Mouse (Mus musculus) ovary, adult 18-20 months (tissue): ENCODE data around the gene Cgref1.
A peak's percentile ranks its signal among the peaks of the same experiment; 100 is the strongest.

Experiments used
- DNase-seq: peaks from one replicate; pipeline ENCODE4 v3.0.0; 2022; ENCODE audit warnings: low spot score, mixed read lengths

Gene Cgref1

DNA sequence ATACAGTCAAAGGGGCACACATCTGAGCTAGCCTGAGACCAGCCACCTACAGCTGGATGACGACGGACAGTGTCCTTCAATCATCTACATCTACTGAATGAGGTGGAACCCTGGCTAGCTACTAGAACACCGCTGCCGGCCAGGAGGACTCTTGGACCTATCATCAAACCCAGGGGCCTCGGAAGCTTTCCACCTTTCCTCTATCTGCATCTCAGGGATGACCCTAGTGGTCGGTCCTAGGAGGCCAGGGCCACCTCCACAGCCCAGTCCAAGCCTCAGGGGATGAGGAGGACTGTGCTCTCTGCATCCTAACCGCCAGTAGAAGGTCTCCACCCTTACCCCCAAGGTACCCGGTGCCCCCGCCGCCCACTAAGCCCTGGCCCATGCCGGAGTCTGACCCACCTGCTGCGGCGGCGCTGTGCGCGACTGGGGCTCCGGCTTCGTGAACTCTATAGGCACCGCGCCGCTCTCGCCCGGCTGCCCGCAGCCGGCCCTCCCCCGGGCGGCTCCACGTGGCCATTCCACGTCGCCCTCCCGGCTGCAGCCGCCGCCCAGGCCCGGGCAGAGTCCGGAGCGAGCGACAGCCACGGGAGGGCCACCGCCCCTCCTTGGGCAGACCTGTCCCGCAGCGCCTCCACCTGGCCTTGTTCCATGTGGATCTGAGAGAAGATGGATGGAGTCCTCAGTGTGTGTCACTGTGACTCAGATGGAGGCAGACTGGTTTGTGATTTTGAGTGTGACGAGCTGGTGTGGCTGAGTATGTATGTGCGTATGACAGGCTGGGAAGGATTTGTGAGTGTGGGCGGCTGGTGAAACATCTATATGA lies at the start of gene Cgref1:
Gene Cgref1 (minus strand): TSS at position 636 of the 826 bp plus-strand sequence.
- peak; percentile 33 for DNase-seq

- DNase-seq = no peak
Observed at GRCm38 (mm10) chr5:30994074-30994473, 48.7 kb upstream of the Cgref1 start.

DNA sequence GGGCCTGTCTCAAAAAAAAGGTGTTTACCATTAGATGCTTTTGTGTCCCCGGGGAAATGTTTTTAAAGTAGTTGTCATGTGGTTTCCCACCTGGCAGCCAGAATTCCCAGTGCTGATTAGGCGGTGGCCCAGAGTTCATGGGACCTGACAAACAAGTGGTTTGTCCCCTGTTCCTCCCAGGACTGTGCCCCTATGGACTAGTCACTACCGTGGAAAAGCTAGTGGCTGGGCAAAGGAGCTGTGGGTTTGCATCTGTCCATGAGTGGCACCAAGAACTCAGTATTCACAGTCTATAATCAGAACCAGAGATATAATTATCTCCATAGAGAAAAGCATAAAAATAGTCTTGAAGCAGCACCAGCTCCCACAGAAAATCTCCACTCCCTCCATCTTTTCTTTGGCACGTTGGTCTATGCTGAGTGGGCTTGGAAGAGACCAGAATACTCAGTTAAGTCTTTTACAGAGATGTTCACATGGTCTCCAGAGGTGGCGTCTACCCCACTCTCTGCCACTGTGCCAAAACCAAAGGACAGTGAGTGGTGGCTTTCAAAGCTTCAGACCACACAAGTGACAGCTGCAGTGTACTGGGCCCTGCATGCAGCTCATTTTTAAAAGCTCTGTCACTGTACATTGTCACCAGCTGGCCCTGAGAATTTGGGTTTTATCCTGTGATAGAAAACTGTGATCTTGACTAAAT lies 47.7 kb upstream of the Cgref1 start:
- DNase-seq = no peak

DNA sequence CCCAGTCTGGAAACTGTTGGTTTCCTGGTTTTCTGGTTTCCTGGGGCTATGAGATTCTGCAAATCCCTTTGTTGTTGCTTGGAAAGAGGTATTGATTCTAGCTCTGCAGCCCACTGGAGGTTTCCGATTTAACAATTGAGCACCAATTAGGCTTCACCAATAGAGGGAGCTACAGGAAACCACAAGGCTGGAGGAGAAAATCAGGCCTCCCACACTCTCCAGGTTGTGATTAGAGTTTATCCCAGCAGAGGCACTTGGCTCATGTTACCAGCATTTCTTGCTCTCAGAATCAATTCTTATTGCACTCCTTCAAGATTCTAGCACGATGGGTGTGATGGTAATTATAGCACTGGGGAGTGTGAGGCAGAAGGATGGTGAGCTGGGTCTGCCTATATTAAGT lies 37.0 kb upstream of the Cgref1 start:
- DNase-seq = no peak

DNA sequence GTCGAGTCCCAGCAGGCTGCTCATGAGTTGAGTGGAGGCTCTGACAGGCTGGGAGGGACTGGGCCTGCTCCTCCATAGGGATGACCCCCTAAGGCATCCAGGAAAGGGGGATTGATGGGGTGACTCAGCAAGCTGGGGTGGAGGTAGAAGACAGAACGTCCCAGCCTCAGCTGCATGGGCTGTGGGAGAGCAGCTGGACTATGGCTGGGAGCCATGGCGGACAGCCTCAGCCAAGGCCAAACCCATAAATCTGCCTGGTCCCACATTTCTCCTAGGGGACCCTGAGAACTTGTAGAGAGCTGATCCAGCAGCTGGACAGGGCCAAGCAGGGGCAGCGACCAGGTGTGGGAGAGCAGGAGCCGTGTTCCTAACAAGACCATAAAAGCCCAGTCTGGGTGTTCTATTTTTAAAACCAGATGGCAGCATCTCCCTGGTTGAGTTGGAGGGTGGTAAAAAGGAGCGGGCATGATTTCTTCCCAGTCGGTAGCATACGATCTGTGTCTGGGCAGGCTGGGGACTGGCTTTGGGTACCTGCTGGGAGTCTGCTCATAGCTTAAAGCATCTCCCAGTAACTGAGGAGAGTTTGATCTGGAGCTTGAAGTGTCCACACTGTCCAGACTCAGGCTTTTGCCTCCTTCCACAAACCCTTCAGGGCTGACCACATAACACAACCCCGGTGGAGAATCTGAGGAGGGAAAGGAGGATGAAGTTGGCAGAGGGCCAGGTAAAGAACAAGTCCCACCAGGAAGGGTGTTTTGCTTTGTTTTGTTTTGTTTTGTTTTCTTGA lies 29.7 kb upstream of the Cgref1 start:
- DNase-seq = peak; percentile 74

GRCm38 (mm10) chr5:30969440-30969839 lies 24.0 kb upstream of the Cgref1 start:
- DNase-seq = no peak

- DNase-seq = peak; percentile 77
Observed at GRCm38 (mm10) chr5:30968416-30968815, 23.0 kb upstream of the Cgref1 start, which contains the start of gene Tcf23. Gene Tcf23, plus strand, starts transcription at chr5:30968662.

GRCm38 (mm10) chr5:30966189-30966588 lies 20.8 kb upstream of the Cgref1 start:
- no peak for DNase-seq

GRCm38 (mm10) chr5:30963916-30964315 lies 18.5 kb upstream of the Cgref1 start:
- no peak for DNase-seq

GRCm38 (mm10) chr5:30961545-30962505 lies 16.4 kb upstream of the Cgref1 start:
- no peak for DNase-seq

- DNase-seq = no peak
Observed at GRCm38 (mm10) chr5:30960814-30961213, 15.4 kb upstream of the Cgref1 start.

- DNase-seq = peak; percentile 96
Observed at GRCm38 (mm10) chr5:30959966-30960501, 14.6 kb upstream of the Cgref1 start, which contains the start of gene Preb. Gene Preb, minus strand, starts transcription at chr5:30960361.

DNA sequence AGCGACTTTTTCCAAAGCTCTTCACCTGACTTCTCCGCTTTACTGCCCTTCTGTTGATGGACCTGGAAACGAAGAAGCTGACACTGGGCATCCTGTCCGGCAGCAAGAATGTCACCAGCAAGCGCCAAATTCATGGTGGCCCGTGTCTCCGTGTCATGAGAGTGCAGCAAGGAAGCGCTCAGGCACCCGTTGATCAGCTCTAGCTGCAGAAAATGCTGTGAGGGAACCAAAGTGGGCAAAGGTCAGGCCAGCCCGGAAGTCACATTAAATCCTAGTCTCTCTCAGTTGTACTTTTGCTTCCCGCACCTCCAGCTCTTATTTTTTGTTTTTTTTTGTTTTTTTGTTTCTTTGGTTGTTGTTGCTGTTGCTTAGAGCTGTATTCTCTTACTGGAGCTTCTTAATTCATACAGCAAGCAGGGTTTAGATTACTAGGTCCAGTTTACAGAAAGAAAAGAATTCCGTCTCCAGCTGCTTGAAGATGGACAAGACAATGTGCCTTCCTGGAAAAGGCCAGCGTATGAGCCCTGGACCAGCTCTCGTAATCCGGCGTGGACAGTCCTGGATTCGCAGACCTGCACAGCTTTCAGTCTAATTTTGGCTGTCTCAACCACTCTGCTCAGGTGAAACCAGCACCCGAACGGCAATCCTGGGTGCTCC lies 13.9 kb upstream of the Cgref1 start:
- DNase-seq = no peak

DNA sequence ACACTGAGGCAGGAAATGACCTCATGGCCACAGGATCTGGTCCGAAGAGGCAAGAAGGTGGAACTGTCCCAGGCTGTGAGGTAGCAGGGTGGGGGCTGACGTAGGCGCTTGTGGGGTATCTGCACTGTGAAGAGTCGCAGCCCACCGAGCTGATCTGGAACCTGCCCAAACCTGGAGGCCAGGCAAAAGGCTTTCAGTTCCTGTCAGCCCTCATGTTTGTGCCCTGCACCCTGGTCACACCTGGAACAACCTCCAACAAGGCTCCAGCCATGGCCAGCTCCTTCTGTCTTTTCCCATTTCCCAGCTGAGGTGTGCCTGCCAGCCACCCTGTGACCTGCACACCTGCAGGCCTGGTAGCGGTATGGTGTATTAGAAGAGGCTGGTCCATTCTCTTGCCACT lies 12.5 kb upstream of the Cgref1 start:
- DNase-seq = no peak

- DNase-seq = no peak
Observed at GRCm38 (mm10) chr5:30955751-30956150, 10.4 kb upstream of the Cgref1 start.

DNA sequence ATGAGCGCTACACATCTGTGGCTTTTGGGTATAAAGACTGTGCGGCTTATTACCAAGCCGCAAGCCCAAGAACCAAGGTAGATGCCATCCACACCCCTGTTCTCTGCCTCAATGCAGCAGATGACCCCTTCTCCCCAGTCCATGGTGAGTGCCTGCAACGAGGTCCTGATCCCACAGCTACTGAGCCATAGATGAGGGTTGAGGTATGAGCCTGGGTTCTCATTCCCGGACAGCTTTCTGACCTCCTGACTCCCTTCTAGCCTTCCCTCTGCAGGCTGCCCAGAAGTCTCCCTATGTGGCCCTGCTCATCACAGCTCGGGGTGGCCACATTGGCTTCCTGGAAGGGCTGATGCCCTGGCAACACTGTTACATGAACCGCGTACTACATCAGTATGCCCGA lies 9.2 kb upstream of the Cgref1 start:
- DNase-seq = no peak

GRCm38 (mm10) chr5:30954065-30954464 lies 8.7 kb upstream of the Cgref1 start:
- no peak for DNase-seq

DNA sequence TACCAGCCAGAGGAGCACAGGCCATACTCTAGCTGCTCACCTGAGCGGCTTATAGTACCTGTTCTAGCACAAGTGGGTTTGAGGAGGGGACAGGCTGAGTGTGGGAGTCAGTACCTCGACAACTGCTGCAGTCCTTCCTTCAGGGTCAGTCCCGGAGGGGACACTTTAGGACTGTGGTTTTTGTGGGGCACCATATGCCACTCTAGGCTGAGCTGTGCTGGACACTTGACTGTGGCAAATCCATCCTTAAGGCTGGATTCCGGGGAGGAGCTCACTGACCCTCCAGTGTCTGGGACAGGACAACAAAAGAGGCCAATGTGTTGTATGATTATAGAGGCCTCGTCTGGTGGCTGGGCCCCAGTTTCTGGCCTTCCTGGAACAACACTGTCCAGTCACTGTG lies 7.2 kb upstream of the Cgref1 start:
- no peak for DNase-seq

DNA sequence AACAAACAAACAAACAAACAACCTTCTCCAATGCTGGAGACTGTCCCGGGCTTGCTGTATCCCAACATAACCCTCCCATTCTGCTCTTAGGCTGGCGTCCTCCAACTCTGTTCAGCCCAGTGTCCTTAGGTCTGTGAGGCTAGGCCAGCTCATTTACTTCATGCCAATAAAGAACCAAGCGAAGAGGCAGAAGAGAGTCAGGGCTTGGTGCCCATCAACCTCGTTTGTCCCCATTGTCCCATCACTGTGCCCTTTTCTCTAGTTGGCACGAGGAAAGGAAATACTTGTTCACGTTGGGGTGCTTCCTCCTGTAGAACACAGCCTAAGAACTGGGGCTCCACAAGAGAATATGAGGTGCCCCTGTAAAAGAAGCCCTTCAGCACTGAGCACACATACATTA lies 6.3 kb upstream of the Cgref1 start:
- no peak for DNase-seq

DNA sequence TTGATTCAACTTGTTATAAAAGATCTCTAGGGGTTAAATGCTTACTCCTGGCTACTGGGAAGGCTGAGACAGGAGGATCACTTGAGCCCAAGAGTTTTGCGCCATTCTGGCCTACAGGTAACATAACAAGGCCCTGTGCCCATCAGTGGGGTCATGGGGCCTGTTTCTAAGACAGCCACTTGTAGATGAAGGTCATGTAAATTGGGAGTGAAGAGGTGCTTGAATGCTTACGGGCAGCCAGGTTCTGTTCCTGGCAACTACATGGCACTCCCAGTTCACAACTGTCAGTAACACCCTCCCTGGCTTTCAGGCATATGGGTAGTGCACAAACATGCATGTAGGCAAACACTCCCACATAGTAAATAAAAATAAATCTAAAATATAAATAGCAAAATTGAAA lies 5.5 kb upstream of the Cgref1 start:
- no peak for DNase-seq

- DNase-seq = no peak
Observed at GRCm38 (mm10) chr5:30950451-30950850, 5.1 kb upstream of the Cgref1 start.
